In genomic region chr9:119894339-119895009, GRCm38 (mm10) we compare ENCODE assay signal across 7 mouse cellular contexts. TPM values are rescaled to one million over a fixed set of nuclear protein-coding genes. Genes with fewer than 3 reads are reported as not detected.
DNase-seq lines count a peak whose midpoint lies in the region; ATAC-seq lines count a peak whose summit lies in the region.

Wdr48 (plus strand) TSS chr9:119894878.

- peak within 1 kb of the TSS; percentile 100 for H3K4me3 ChIP-seq in embryonic facial prominence, embryonic 12.5 days
- H3K4me3 ChIP-seq in limb, embryonic 11.5 days (ENCODE audit: low read depth, low read length), result peak within 1 kb of the TSS; percentile 91
- peak within 1 kb of the TSS; percentile 88 for H3K4me3 ChIP-seq in midbrain, embryonic 14.5 days (replicated peaks; ENCODE audit: low read depth, low read length)

- H3K4me2 ChIP-seq in embryonic facial prominence, embryonic 12.5 days (replicated peaks), result peak within 1 kb of the TSS; percentile 91
- H3K4me2 ChIP-seq in limb, embryonic 11.5 days (ENCODE audit: low read depth, severe bottlenecking), result peak within 1 kb of the TSS; percentile 91
- H3K4me2 ChIP-seq in midbrain, embryonic 14.5 days (ENCODE audit: low read length), result peak within 1 kb of the TSS; percentile 86

- peak within 1 kb of the TSS; percentile 93 for H3K9ac ChIP-seq in embryonic facial prominence, embryonic 12.5 days
- H3K9ac ChIP-seq in limb, embryonic 11.5 days (ENCODE audit: low read length), result peak within 1 kb of the TSS; percentile 83
- H3K9ac ChIP-seq in midbrain, embryonic 14.5 days (replicated peaks; ENCODE audit: low read length), result peak within 1 kb of the TSS; percentile 81

- H3K27me3 ChIP-seq in embryonic facial prominence, embryonic 12.5 days, result no peaks in the 10 kb centered on the region
- no peaks in the 10 kb centered on the region for H3K27me3 ChIP-seq in limb, embryonic 11.5 days (ENCODE audit: control insufficient read depth, insufficient read depth, low read length)
- no peaks in the 10 kb centered on the region for H3K27me3 ChIP-seq in midbrain, embryonic 14.5 days (ENCODE audit: control insufficient read depth, insufficient read depth, low read length)

- no peaks in the 10 kb centered on the region for H3K36me3 ChIP-seq in embryonic facial prominence, embryonic 12.5 days
- no peaks in the 10 kb centered on the region; the same call in 1 of the 2 replicates for H3K36me3 ChIP-seq in limb, embryonic 11.5 days (ENCODE audit: control insufficient read depth, insufficient read depth, low read length)
- 0 out of 2 replicates have a peak, but pooled peaks cover 4% of the 10 kb centered on the region for H3K36me3 ChIP-seq in midbrain, embryonic 14.5 days (ENCODE audit: control insufficient read depth, insufficient read depth, low read length)

- DNase-seq in adrenal gland, postnatal 25 days, result peak; percentile 92
- peak; percentile 100 for DNase-seq in heart, adult 11 months
- peak; percentile 98 for DNase-seq in kidney, adult 18-20 months
- peak; percentile 98 for DNase-seq in limb, embryonic 11.5 days (ENCODE audit: low spot score)
- peak; percentile 100 for DNase-seq in midbrain, embryonic 14.5 days
- peak; percentile 91 to 92 for DNase-seq in spleen, adult 18-20 months

- peak; percentile 100 for ATAC-seq in embryonic facial prominence, embryonic 12.5 days (ENCODE audit: insufficient number of reproducible peaks, insufficient read depth, low FRiP score, low TSS enrichment)
- ATAC-seq in limb, embryonic 11.5 days (ENCODE audit: insufficient number of reproducible peaks, low FRiP score, low TSS enrichment, low read depth), result peak; percentile 98
- ATAC-seq in midbrain, embryonic 14.5 days (ENCODE audit: low FRiP score, low TSS enrichment), result peak; percentile 98

- WGBS in embryonic facial prominence, embryonic 12.5 days, result 4% methylated on average over 33 of the region's 34 CpGs
- 4% methylated on average over 34 of the region's 34 CpGs for WGBS in limb, embryonic 11.5 days
- 4% methylated on average over 34 of the region's 34 CpGs for WGBS in midbrain, embryonic 14.5 days

- H3K4me1 ChIP-seq in embryonic facial prominence, embryonic 12.5 days, result peaks cover 10% of the 10 kb centered on the region
- H3K4me1 ChIP-seq in limb, embryonic 11.5 days (ENCODE audit: control insufficient read depth, insufficient read depth, low read length), result peaks cover 7% of the 10 kb centered on the region
- peaks cover 10% of the 10 kb centered on the region for H3K4me1 ChIP-seq in midbrain, embryonic 14.5 days (ENCODE audit: control insufficient read depth, insufficient read depth, low read length)

- H3K9me3 ChIP-seq in embryonic facial prominence, embryonic 12.5 days, result no peaks in the 10 kb centered on the region
- no peaks in the 10 kb centered on the region for H3K9me3 ChIP-seq in limb, embryonic 11.5 days (ENCODE audit: control insufficient read depth, low read length)
- no peaks in the 10 kb centered on the region for H3K9me3 ChIP-seq in midbrain, embryonic 14.5 days (ENCODE audit: control insufficient read depth, low read length)

- H3K27ac ChIP-seq in embryonic facial prominence, embryonic 12.5 days, result peak within 1 kb of the TSS; percentile 83
- peak within 1 kb of the TSS; percentile 61; the same call in 1 of the 2 replicates for H3K27ac ChIP-seq in limb, embryonic 11.5 days (replicated peaks; ENCODE audit: low read depth, low read length)
- H3K27ac ChIP-seq in midbrain, embryonic 14.5 days (replicated peaks; ENCODE audit: low read depth, low read length), result peak within 1 kb of the TSS; percentile 85

RNA-seq across cellular contexts. Expression of gene Wdr48, which starts in this region (rescaled TPM):
- 55.2 and 59.1 TPM in 2 replicates for total RNA-seq in adrenal gland, postnatal 25 days (2021)
- 65.1 and 69.6 TPM in 2 replicates for polyA plus RNA-seq in embryonic facial prominence, embryonic 12.5 days (2016; fragmentation: Nextera tagmentation; extraction: Ambion mirVana)
- 59.6 and 64.7 TPM in 2 replicates for polyA plus RNA-seq in limb, embryonic 11.5 days (2014; fragmentation: Nextera tagmentation; extraction: Ambion mirVana)
- polyA plus RNA-seq in midbrain, embryonic 14.5 days (2014; fragmentation: Nextera tagmentation; extraction: Ambion mirVana), result 65.5 and 75.6 TPM in 2 replicates

Comparison
In these comparisons a context has a peak if more than half of its experiments do, and no peak if none do; other contexts are left out.
1. Peak in every context shown above with its lines: DNase-seq, ATAC-seq, H3K4me3 ChIP-seq and H3K27ac ChIP-seq.